Mouse (Mus musculus) forebrain, postnatal 0 days (tissue): ENCODE results near the gene Stk16. TPM values are rescaled to one million over a fixed set of nuclear protein-coding genes. Genes with fewer than 3 reads are reported as not detected.

ENCODE experiments used
- ATAC-seq: fragments of 200-750 bp; cut with Nextera tagmentation; 2 replicates; pipeline ENCODE4 v1.8.0; 2017; ENCODE audit warnings: mild to moderate bottlenecking, moderate library complexity
- DNase-seq: peaks from one replicate; pipeline ENCODE4 v3.0.0-alpha.2; 2015
- H3K27ac ChIP-seq: fragments of 300-500 bp; sonication (generic); 2 replicates; pipeline ENCODE4 v1.5.1; 2014; ENCODE audit warnings: low read depth, mild to moderate bottlenecking, antibody characterized with exemption, low read length, moderate library complexity, mixed read lengths
- H3K27me3 ChIP-seq: fragments of 300-500 bp; sonication (generic); 2 replicates; pipeline ENCODE4 v1.6.1; 2014; ENCODE audit warnings: mild to moderate bottlenecking, low read length, mixed read lengths; ENCODE audit not compliant: insufficient read depth
- H3K36me3 ChIP-seq: fragments of 300-500 bp; sonication (generic); 2 replicates; pipeline ENCODE4 v1.6.1; 2014; ENCODE audit warnings: mild to moderate bottlenecking, moderate library complexity; ENCODE audit not compliant: insufficient read depth
- H3K4me1 ChIP-seq: fragments of 300-500 bp; sonication (generic); 2 replicates; pipeline ENCODE4 v1.6.1; 2014; ENCODE audit warnings: antibody characterized with exemption; ENCODE audit not compliant: insufficient read depth
- H3K4me2 ChIP-seq: fragments of 300-500 bp; sonication (generic); 2 replicates; pipeline ENCODE4 v1.6.1; 2014; ENCODE audit warnings: low read depth, mild to moderate bottlenecking, moderate library complexity
- H3K4me3 ChIP-seq: fragments of 300-500 bp; sonication (generic); 2 replicates; pipeline ENCODE4 v1.5.1; 2014; ENCODE audit warnings: low read depth, low read length, mixed read lengths
- H3K9ac ChIP-seq: fragments of 300-500 bp; sonication (generic); 2 replicates; pipeline ENCODE4 v1.6.1; 2014; ENCODE audit warnings: mild to moderate bottlenecking
- H3K9me3 ChIP-seq: fragments of 300-500 bp; sonication (generic); 2 replicates; pipeline ENCODE4 v1.6.1; 2016; ENCODE audit warnings: low read length
- CTCF ChIP-seq: sonication (generic); IDR thresholded peaks from 2 replicates; pipeline ENCODE4 v1.5.1; 2016; ENCODE audit warnings: antibody characterized with exemption, control low read depth, low read depth
- WGBS: fragments of 180-500 bp; shearing (Covaris S2); extraction: QIAGEN DNeasy Blood & Tissue Kit; methylation state at CpG from one replicate; pipeline ENCODE4 v1.1.7; 2014; 5-methylcytosine and 5-hydroxymethylcytosine counted together
- polyA plus RNA-seq: library from polyadenylated mRNA; unstranded; fragments of >200 nt; fragmentation: Nextera tagmentation; extraction: Ambion mirVana; gene quantifications from 2 replicates; pipeline ENCODE4 v1.2.1, GENCODE M21; 2015
- total RNA-seq: library from RNA; depleted of rRNA; stranded (reverse); fragments of >200 nt; gene quantifications from 2 replicates; pipeline ENCODE4 v1.2.3, GENCODE M21; 2014

Stk16 gene
- total and polyA plus RNA-seq, 2 experiments from 2014 or later = 102 TPM

- Histone ChIP-seq H3K9ac (peak overlapping the region; percentile 64), H3K36me3 (peaks cover 25% of the 10 kb centered on the region), H3K27ac (no peak overlapping the region), H3K4me1 (peaks cover 4% of the 10 kb centered on the region), H3K4me3 (peak overlapping the region; percentile 56), H3K9me3 (no peaks in the 10 kb centered on the region), H3K27me3 (peaks cover 20% of the 10 kb centered on the region), H3K4me2 (peak overlapping the region; percentile 98)
- WGBS = 3% methylated on average over 38 of the region's 38 CpGs
- TF ChIP-seq CTCF = no peak
- ATAC-seq (peak; percentile 19), DNase-seq (peak; percentile 46)
Measured at GRCm38 (mm10) chr1:75218227-75219001, 7.8 kb downstream of the Stk16 start.

GRCm38 (mm10) chr1:75219078-75219477 is 8.4 kb downstream of the Stk16 start:
- Histone ChIP-seq H3K36me3 (peaks cover 18% of the 10 kb centered on the region), H3K4me1 (peaks cover 4% of the 10 kb centered on the region), H3K27ac (no peak overlapping the region), H3K4me3 (peak overlapping the region; percentile 56), H3K4me2 (peak overlapping the region; percentile 98), H3K9me3 (no peaks in the 10 kb centered on the region), H3K27me3 (peaks cover 20% of the 10 kb centered on the region), H3K9ac (peak overlapping the region; percentile 64)
- under 1% methylated on average over 24 of the region's 24 CpGs for WGBS
- DNase-seq (peak; percentile 89), ATAC-seq (peak; percentile 94)
- peak; percentile 52 for TF ChIP-seq CTCF

- DNase-seq (no peak), ATAC-seq (peak; percentile 42)
- Histone ChIP-seq H3K36me3 (peaks cover 14% of the 10 kb centered on the region), H3K4me2 (peak within 1 kb of the TSS; percentile 98), H3K27me3 (peaks cover 20% of the 10 kb centered on the region), H3K27ac (no peak within 1 kb of the TSS), H3K4me1 (peaks cover 4% of the 10 kb centered on the region), H3K4me3 (peak within 1 kb of the TSS; percentile 56), H3K9ac (peak within 1 kb of the TSS; percentile 64), H3K9me3 (no peaks in the 10 kb centered on the region)
- WGBS = under 1% methylated on average over 34 of the region's 34 CpGs
- no peak; the same call in 1 of the 2 replicates for TF ChIP-seq CTCF
Measured at GRCm38 (mm10) chr1:75219531-75219930, 8.9 kb downstream of the Stk16 start, which contains the start of gene Tuba4a. Tuba4a (minus strand) TSS chr1:75219865.

GRCm38 (mm10) chr1:75221538-75221937 is 10.9 kb downstream of the Stk16 start:
- WGBS = 82% methylated on average over 3 of the region's 3 CpGs
- H3K27me3 ChIP-seq = peaks cover 20% of the 10 kb centered on the region

DNA sequence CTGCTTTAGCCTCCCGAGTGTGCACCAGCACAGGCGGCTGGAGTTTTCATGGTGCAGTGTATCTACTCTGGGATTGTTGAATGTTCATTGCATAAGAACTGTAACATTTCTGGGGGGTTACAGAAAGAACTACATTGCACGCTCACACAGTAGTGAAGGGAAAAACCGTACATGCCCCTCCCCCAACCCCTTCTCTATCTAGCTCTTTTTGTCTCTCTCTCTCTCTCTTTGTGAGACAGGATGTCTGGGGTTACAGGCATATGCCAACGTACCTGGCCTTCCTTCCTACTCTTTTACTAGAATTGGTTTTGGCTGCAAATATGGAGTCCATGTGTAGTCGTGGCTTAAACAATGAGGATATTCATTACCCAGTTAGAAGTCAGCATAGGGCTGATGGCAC is 12.3 kb downstream of the Stk16 start:
- H3K27ac ChIP-seq = no peak overlapping the region
- WGBS = 85% methylated on average over 6 of the region's 6 CpGs
- no peak for TF ChIP-seq CTCF

More at GRCm38 (mm10) chr1:75221538-75221937, 10.9 kb downstream of the Stk16 start:
- Histone ChIP-seq H3K36me3 (no peaks in the 10 kb centered on the region), H3K4me2 (no peak overlapping the region), H3K27ac (no peak overlapping the region), H3K9ac (no peak overlapping the region), H3K4me3 (no peak overlapping the region), H3K9me3 (no peaks in the 10 kb centered on the region), H3K4me1 (peaks cover 4% of the 10 kb centered on the region)
- no peak for DNase-seq
- TF ChIP-seq CTCF = no peak
- ATAC-seq = no peak

DNA sequence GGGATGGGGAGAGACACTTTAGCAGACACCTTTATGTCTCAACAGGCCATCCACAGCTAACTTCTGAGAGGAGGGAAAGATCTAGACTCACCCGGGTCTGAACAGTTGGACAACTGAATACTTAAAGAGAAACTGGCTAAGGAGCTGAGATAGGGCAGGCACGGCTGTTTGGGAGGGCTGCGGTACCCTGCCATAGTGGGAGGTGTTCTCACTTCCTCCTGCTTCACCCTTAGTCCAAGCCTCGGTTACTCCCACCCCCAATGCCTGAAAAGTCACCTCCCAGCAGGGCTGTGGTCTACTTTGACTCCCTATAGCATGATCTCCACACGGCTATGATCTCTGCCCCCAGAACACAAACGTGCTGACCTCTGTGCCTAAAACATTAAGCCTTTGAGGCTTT is 12.9 kb downstream of the Stk16 start:
- H3K4me3 ChIP-seq = no peak overlapping the region
- no peak overlapping the region for H3K27ac ChIP-seq
- no peak overlapping the region for H3K4me2 ChIP-seq
- H3K36me3 ChIP-seq = no peaks in the 10 kb centered on the region
- no peak overlapping the region for H3K9ac ChIP-seq
- TF ChIP-seq CTCF = no peak
- DNase-seq (no peak), ATAC-seq (no peak)
- peaks cover 20% of the 10 kb centered on the region for H3K27me3 ChIP-seq
- H3K4me1 ChIP-seq = peaks cover 4% of the 10 kb centered on the region
- H3K9me3 ChIP-seq = no peaks in the 10 kb centered on the region
- WGBS = 64% methylated on average over 6 of the region's 6 CpGs

More for the DNA sequence above, 12.3 kb downstream of the Stk16 start:
- DNase-seq (no peak), ATAC-seq (no peak)
- Histone ChIP-seq H3K9me3 (no peaks in the 10 kb centered on the region), H3K4me1 (peaks cover 4% of the 10 kb centered on the region), H3K9ac (no peak overlapping the region), H3K4me2 (no peak overlapping the region), H3K4me3 (no peak overlapping the region), H3K36me3 (no peaks in the 10 kb centered on the region), H3K27me3 (peaks cover 20% of the 10 kb centered on the region)

GRCm38 (mm10) chr1:75225473-75225872 is 14.8 kb downstream of the Stk16 start:
- H3K9me3 ChIP-seq = no peaks in the 10 kb centered on the region
- WGBS = 45% methylated on average over 3 of the region's 3 CpGs
- H3K4me3 ChIP-seq = no peak overlapping the region
- ATAC-seq = no peak
- no peak for DNase-seq
- peaks cover 11% of the 10 kb centered on the region for H3K27me3 ChIP-seq
- no peak overlapping the region for H3K9ac ChIP-seq
- H3K36me3 ChIP-seq = no peaks in the 10 kb centered on the region
- no peaks in the 10 kb centered on the region for H3K4me1 ChIP-seq
- H3K4me2 ChIP-seq = no peak overlapping the region
- no peak for TF ChIP-seq CTCF
- H3K27ac ChIP-seq = no peak overlapping the region
